Mouse (Mus musculus) heart, postnatal 0 days (tissue): ENCODE data around the gene Tecpr2.

Experiments
- CTCF ChIP-seq: IDR thresholded peaks from 2 replicates; pipeline ENCODE4 v1.5.1; 2016; ENCODE audit warnings: antibody characterized with exemption, control low read depth, low read depth
- EP300 ChIP-seq: IDR thresholded peaks from 2 replicates; pipeline ENCODE4 v1.6.1; 2016; ENCODE audit warnings: antibody characterized with exemption, low read depth

DNA sequence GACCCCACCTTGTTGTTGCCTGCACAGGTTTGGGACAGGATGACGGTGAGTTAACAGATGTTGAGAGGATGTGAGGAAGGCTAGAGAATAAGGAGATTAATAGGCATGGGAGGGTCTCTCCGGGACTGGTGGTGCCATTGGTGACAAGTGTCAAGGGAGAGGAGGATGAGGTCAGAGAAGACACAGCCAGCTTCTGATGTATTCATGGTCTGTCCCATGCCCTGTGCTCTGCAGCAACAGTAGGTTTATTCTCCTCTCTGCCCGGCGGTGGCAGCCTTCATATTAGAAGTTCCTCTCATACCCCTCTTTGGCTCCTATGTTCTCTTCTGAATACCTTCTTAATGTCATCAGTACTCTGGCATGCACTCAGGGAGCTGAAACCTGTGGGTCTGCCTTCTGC is 31.2 kb downstream of the Tecpr2 start:
- TF ChIP-seq CTCF (no peak), EP300 (no peak)
